Mouse (Mus musculus) retina, postnatal 7 days (tissue): ENCODE results near the gene Lin7a.

Experiments
- DNase-seq: peaks from one replicate; pipeline ENCODE4 v3.0.0-alpha.2; 2012; ENCODE audit warnings: low read depth, low spot score

Lin7a gene

DNA sequence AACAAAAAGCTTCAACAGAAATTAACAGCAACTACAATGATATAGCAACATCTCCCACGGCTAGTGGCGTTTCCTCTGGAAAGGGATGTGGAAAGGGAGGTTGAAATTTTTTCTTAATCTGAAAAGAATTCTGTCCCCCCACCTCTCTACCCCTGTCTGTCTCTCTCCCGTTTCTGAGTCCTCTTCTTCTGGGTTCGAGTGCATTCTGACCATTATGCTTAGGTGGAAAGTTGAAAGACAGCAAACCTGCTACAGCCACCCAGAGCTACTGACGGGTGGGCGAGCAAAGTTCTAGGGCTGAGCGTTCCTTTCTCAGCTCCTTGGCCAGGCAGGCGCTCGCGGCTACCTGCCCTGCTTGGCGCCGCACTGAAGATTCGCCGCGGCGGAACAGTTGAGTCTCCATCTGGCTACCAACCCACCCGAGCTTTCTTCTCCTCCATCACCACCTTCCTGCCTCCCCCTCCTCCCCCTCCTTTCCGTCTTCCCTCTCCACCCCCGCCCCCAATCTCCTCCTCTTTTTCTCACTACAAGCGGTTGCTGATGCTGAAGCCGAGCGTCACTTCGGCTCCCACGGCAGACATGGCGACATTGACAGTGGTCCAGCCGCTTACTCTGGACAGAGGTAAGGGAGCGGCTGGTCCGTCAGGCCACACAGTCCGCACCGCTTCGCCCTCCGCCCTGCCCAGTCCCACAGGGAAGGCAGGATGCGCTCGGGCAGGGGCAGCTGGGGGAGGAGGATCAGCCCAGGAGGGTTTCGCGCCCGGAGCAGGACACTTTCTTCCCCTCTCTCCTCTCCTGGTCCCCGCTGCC is at the start of gene Lin7a:
Lin7a (plus strand) TSS at position 366 of the 810 bp plus-strand sequence.
- peak; percentile 16 for DNase-seq

DNA sequence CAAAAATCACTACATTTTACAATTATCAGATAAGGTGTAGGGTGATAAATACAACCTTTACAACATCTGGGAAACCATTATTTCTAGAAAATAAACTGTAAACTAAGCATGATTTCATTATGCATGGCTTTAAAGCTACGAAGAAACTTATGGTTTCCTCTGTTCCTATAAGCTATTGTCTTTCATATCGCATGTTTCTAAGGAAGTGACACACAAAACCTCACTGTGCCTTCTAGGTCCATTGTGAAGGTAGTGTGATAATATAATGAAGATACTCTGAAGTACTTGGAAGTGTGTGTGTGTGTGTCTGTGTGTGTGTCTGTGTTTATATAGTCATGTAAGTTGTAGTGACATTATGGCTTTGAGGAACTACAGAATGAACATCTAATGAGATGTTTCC is 49.8 kb upstream of the Lin7a start:
- no peak for DNase-seq

GRCm38 (mm10) chr10:107222406-107223185 is 48.9 kb upstream of the Lin7a start:
- DNase-seq, result no peak

GRCm38 (mm10) chr10:107223186-107223440 is 48.4 kb upstream of the Lin7a start:
- no peak for DNase-seq

- DNase-seq, result no peak
These were observed 47.7 kb upstream of the Lin7a start for GRCm38 (mm10) chr10:107223821-107224220.

DNA sequence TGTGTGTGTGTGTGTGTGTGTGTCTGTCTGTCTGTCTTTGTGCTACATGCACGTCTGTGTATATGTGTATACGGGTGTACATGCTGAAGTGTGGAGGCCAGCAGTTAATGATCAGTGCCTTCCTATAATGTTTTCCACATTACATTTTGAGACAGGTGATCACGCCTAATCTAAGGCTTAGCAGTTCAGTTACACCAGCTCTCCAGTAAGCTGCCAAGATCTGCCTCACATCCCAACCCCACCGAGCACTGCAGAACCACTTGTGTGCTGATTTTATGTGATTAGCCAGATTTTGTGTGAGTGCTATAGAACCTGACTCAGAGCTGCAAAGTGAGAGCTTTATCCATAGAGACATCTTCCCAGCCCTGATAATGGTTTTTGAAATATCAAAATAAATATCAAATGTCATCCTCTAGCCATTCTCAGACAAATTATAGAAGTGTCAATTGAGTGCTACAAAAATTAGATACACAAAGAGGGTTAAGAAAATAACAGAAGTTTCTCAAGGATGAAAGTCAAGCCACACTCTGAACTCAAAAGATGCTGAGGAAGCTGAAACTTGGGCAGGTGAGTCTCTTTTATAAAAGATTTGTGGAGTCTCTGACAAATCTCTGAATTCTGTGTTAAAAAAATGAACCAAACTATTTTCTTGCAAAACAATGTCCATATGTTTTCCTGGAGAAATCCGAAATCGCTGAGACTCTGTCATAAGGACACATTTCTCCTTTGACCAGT is 46.7 kb upstream of the Lin7a start:
- no peak for DNase-seq

DNA sequence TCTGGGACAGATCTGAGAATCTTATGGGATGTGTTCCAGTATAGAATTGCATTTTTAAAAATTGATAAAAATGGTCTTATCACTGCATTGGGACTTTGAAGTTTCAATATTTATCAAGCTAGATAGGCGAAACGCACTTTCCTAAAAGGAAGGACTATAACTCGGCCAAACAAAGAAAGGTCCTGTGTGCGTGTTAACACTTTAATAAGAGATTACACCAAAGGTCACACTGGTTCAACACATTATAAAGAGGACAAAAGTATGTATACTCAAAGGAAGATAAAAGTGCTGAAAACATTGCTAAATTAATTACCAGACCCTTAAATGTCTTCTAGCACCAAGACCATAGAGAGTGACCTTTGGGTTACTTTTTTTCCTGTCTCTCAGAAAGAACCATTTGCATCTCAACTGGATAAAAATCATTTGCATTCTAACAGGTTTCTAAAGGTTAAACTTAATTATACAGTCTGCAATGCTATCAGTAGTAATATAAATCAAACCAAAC is 46.1 kb upstream of the Lin7a start:
- DNase-seq, result no peak

GRCm38 (mm10) chr10:107225871-107226270 is 45.6 kb upstream of the Lin7a start:
- DNase-seq, result no peak

- no peak for DNase-seq
These were observed 43.6 kb upstream of the Lin7a start for GRCm38 (mm10) chr10:107227901-107228300.

GRCm38 (mm10) chr10:107228776-107229175 is 42.7 kb upstream of the Lin7a start:
- DNase-seq, result no peak

GRCm38 (mm10) chr10:107229416-107229815 is 42.1 kb upstream of the Lin7a start:
- no peak for DNase-seq

DNA sequence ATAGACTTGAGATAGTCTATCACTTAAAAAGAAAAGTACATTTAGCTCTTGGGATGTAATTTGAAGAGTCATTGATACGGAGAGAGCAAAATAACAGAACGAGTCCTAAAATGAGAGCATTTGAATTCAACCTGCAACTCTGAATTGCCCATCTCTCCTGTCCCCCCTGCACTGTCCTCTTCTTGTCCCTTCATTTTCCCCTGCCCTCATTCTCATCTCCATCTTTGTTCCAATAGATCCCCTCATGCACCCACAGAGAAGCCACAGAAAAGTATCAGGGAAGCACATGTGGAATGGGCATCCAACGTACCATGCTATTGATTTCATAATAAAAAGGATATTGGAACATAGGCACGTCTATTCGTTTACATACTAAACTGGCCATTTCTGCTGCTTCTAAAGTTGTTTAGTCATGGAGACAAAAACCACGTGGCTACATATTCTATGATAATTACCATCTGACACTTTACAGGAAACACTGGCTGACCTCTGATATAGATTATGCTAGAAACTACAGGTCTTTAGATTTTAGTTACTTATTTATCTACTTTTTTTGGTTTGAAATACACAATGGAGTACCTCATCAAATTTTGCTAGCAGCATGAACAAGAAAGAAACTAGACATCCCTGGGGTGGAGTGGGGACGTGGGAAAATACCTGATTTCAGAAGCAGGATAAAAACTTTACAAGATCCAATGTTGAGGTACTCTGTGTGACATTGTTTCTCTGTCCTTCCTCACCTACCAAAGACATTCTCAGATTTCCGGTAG is 41.2 kb upstream of the Lin7a start:
- no peak for DNase-seq

DNA sequence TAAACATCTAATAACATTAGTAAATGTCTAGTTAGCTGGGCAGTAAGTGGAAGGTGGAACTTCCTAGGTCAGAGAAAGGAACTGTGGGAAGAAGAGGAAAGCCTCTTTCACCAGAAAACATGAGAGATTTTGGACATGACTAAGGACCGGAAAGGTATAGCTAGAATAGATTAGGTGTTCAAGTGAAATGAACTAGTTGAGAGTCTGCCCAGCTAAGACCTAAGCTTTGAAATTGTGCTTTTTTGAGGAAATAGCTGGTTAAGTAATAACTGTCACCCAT is 40.7 kb upstream of the Lin7a start:
- no peak for DNase-seq

- DNase-seq, result no peak
These were observed 40.0 kb upstream of the Lin7a start for GRCm38 (mm10) chr10:107231421-107232010.

DNA sequence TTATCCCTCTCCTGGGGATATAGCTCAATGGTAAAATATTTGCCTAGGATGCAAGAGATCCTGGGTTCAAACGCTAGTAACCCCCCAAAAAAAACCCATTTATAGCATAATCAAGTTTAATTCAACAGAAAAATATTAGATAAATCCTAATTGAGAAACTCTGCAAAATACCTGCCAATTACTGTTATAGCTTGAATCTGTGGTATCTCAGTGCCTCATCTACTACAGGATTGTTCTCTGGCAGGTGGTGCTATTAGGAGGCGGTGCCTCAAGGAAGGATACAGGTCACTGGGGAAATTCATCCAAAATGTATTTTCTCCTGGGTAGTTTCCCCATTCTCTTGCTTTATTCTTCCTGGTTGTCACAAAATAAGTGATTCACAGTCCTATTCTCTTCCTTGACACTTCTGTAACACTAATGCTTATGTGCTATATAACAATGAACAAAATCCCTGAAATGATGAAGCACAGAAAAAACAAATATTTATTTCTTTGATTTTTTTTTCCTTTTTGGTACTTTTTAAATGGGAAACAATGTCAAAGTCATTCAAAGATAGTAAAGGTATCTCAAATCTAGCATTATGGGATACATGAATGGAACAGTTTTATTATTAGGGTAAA is 38.9 kb upstream of the Lin7a start:
- no peak for DNase-seq

- no peak for DNase-seq
These were observed 38.3 kb upstream of the Lin7a start for GRCm38 (mm10) chr10:107233221-107233620.

DNA sequence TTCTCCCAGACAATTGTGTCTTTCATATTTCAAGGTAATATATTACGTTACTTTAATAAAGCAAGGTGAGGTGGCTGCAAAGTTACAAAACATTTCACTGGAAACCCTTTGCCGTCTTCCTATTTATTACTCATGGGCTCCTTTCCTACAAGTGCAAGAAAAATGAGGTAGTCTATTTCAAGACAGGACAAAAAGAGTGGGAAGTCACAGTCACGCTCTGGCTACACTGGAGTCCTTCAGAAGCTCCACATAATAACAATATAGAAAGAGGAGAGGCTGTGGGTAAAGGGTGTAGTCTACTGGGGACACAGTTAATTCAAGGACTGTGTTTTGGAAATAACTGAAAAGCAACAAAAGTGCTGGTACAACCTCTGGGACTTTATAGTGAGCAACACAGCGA is 37.7 kb upstream of the Lin7a start:
- no peak for DNase-seq

DNA sequence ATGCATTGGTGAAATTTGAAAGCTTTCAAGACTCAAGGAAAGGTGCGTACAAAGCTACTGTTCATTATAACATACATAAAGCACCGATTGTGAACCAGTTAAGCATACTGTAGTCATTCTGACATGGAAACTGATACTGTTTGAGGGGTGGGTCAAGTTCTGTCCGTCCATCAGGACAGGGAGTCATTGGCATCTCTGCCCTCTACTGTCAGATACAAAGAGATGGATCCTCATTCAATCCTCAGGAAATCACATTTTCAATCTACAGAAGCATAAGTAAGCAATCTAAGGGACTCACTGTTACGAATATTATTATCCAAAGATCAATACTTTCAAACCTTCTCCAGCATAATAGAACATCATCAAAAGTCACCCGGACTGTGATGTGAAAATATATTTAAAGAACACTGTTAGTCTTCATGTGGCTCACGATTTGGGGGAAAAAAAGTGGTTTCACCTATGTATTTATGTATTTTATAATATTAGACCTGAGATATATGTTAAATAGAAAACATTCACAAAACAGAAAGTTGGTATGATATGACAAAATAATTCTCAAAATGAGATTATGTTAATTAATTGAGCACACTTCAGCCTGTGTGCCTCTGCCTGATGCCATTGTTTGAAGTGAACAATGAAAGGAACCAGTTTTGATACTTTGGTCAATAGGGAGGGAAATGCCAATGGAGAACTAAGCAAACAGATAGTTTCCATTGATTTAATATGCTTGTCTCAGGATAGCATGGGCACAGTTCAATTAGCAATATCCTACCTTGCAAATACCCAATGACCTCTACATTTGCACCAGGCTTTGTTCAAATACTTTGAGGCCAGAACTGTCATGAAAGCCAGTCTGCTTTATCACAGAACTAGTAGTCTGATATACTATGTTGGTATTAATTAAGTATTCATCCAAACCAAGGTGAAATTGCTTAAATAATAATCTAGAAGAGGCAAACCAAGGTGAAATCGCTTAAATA is 36.8 kb upstream of the Lin7a start:
- DNase-seq, result no peak

GRCm38 (mm10) chr10:107235496-107235895 is 36.0 kb upstream of the Lin7a start:
- DNase-seq, result no peak

DNA sequence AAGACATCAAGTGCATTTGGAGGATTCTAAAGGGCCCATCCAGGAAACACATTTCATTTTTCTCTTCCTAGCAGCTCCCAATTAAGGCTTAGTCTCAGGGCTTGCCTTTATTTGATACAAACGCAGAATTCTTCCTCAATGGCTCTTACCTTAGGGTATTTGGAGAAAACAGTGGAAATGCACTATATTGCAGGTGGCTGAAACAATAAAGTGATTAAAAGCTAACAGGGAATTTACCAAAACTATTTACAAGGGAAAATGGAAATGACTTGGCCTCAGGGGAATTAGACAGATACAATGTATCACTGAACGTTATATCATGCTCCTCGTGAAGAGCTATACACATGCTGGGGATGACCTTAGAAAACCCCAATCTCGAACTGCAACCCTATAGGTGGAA is 35.3 kb upstream of the Lin7a start:
- no peak for DNase-seq
